Mouse (Mus musculus) testis, adult 2 months (tissue): ENCODE measurements around the gene Vamp1.

Source experiments
- CTCF ChIP-seq: fragments of 200-500 bp; IDR thresholded peaks from 2 replicates; pipeline ENCODE4 v1.5.1; 2012; ENCODE audit warnings: low read depth, mild to moderate bottlenecking, inconsistent platforms, low read length, moderate library complexity; ENCODE audit not compliant: control insufficient read depth, insufficient read depth, insufficient replicate concordance
- POLR2A ChIP-seq: fragments of 200-500 bp; IDR thresholded peaks from 2 replicates; pipeline ENCODE4 v1.6.1; 2012; ENCODE audit warnings: low read depth, mild to moderate bottlenecking, inconsistent platforms, low read length, moderate library complexity; ENCODE audit not compliant: control insufficient read depth

DNA sequence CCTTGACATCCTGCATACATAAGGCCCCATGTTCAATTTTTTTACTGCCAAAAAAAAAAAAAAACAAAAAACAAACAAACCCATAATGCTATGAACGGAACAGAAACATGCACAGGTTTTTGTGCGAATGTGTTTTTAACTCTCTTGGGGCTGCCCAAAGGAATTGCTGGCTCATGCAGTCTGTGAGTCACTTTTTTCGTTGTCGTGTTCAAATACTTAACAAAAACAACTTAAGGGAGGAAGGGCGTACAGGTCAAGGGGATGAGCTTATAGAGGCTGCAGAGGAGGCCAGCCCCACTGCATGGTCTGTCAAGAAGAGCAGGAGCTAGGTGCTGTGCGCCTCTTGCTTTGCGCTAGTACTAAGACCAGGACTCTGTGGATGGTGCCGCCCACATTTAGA, 37.4 kb downstream of the Vamp1 start:
- TF ChIP-seq CTCF (no peak), POLR2A (no peak)
